8 mouse cellular contexts compared by ENCODE assay signal in the genomic region with DNA sequence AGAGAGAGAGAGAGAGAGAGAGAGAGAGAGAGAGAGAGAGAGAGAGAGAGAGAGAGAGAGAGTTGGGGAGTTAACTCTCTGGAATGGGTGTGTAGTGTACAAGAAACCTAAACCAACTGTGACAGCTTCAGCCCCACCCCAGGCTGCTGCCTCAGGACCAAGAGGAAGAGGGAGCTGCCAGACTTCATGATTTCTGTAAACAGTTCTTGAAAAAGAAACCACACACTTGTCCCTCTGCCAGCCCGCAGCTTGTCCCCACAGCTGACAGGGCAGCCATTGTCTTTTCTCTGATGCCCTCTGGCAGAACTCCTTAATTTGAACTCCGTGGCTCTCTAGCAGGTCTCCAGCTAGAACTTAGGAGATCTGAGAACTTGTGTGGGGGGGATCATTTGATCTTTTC. TPM values are rescaled to one million over a fixed set of nuclear protein-coding genes. Genes with fewer than 3 reads are reported as not detected.
DNase-seq lines count a peak whose midpoint lies in the region; ATAC-seq lines count a peak whose summit lies in the region.

No protein-coding gene starts in this region.

- peak; percentile 74 for ATAC-seq in megakaryocyte, adult 5-6 weeks (ENCODE audit: poor library complexity, severe bottlenecking)

- intact Hi-C loops in heart, postnatal 14 days (cut with DNase I) = no loop called here

- DNase-seq in ovary, adult 18-20 months (ENCODE audit: low spot score) = peak; percentile 21
- DNase-seq in ovary, postnatal 36 days (ENCODE audit: low spot score) = no peak
- DNase-seq in cerebellum, adult 8-10 months = peak; percentile 33
- peak; percentile 42 to 44 for DNase-seq in heart, postnatal 14 days
- DNase-seq in layer of hippocampus, postnatal 36 days = no peak
- no peak for DNase-seq in adrenal gland, adult 8-10 months
- DNase-seq in right cerebral cortex, postnatal 36 days (ENCODE audit: low spot score in 2 of 2) = no peak

RNA-seq across cellular contexts. Expression of gene Rtl5, which starts 10.2 kb away (rescaled TPM):
- 1 to 10 TPM; 1.6 to 2.7 TPM for total RNA-seq in heart, postnatal 14 days (2021)
- total RNA-seq in megakaryocyte, adult 5-6 weeks (2015) = 3.3 and 4.2 TPM in 2 replicates
- total RNA-seq in megakaryocyte, adult 5-6 weeks (2017) = 4.0 and 4.2 TPM in 2 replicates
- total RNA-seq in layer of hippocampus, postnatal 36 days (2021) = 10 to 100 TPM in 1 of 2 experiments, 1 to 10 TPM in 1; 10.0 to 12.1 TPM
- 10 to 100 TPM in 2 of 4 experiments, 1 to 10 TPM in 2; 7.8 to 15.2 (median 11.5) TPM for total RNA-seq in adrenal gland, adult 8-10 months (2022)

RNA-seq across cellular contexts. Expression of gene Pin4, which starts 58.4 kb away (rescaled TPM):
- total RNA-seq in heart, postnatal 14 days (2021) = 10 to 100 TPM; 15.3 to 28.4 TPM
- 46.4 and 55.5 TPM in 2 replicates for total RNA-seq in megakaryocyte, adult 5-6 weeks (2015)
- total RNA-seq in megakaryocyte, adult 5-6 weeks (2017) = 105 and 116 TPM in 2 replicates
- 10 to 100 TPM; 33.5 to 35.8 TPM for total RNA-seq in layer of hippocampus, postnatal 36 days (2021)
- total RNA-seq in adrenal gland, adult 8-10 months (2022) = 10 to 100 TPM; 17.4 to 90.6 (median 27.7) TPM

Comparison
In these comparisons a context has a peak if more than half of its experiments do, and no peak if none do; other contexts are left out.
1. DNase-seq: peak in ovary, adult 18-20 months (single experiment), cerebellum, adult 8-10 months (single experiment) and heart, postnatal 14 days (2 of 2); none in ovary, postnatal 36 days (single experiment), layer of hippocampus, postnatal 36 days (0 of 2), adrenal gland, adult 8-10 months (single experiment) and right cerebral cortex, postnatal 36 days (0 of 2).